Mouse (Mus musculus): Measurements from ENCODE around the gene Gcnt7. TPM values are rescaled to one million over a fixed set of nuclear protein-coding genes. Genes with fewer than 3 reads are reported as not detected.

Gcnt7 gene
- total RNA-seq, 2 experiments from 2014 or later = not detected

DNA sequence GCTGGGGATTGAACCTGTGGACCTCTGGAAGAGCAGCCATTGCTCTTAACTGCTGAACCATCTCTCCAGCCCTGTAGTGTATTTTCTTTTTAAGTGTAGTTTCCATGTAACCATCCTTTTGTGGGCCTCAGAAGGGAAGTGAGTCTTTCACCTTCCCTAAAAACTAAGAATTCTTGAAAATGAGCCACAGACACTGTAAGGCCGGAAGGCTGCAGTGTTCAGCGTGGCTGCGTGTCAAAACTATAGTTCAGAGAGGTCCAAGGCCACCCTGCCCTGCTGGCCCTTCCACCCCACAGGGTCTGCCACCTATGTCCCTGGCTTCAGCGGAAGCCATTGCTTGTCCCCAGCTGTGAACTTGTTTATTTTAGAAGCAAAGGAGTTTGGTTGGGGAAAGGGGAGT is 52.2 kb downstream of the Gcnt7 start:
- DNase-seq (ENCODE audit: low spot score in 2 of 2) = no peak

DNA sequence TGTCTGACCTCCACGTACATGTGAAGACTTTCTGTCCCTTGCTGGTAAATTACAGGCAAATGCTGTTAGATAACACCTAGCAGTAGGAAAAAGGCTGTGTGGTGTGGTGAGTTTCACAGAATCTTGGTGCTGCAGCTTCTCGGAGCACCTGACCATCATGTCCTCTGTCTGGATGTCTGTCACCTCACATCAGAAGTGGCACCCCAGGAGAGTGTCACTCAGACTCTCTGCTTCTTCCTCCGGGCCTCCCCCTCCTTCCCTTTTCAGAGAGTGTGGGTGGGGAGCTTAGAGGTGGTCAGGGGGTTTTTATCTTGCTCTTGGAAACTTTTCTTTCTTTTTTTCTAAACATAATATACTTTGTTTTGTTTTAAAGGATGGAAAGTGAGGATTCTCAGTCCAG is 53.4 kb downstream of the Gcnt7 start:
- DNase-seq (ENCODE audit: low spot score in 2 of 2) = no peak

DNA sequence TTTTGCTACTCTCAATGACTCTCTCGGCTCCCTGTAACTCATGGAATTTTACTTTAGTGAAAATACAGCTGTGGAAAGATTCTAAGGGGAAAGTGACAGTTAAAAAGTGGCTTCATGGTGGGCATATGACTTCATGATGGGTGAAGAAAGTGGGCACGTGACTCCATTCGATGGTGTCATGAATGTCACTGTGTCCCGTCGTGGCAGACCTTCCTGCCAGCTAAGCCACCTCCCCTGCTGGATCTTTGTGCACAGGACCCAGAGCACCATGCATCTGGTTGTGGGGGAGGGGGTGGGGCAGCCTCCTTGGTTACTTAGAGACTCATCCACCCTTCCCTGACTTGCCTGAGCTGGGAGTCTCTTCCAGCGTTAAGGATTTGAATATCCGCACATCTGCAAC is 54.2 kb downstream of the Gcnt7 start:
- DNase-seq (ENCODE audit: low spot score in 2 of 2) = no peak

DNA sequence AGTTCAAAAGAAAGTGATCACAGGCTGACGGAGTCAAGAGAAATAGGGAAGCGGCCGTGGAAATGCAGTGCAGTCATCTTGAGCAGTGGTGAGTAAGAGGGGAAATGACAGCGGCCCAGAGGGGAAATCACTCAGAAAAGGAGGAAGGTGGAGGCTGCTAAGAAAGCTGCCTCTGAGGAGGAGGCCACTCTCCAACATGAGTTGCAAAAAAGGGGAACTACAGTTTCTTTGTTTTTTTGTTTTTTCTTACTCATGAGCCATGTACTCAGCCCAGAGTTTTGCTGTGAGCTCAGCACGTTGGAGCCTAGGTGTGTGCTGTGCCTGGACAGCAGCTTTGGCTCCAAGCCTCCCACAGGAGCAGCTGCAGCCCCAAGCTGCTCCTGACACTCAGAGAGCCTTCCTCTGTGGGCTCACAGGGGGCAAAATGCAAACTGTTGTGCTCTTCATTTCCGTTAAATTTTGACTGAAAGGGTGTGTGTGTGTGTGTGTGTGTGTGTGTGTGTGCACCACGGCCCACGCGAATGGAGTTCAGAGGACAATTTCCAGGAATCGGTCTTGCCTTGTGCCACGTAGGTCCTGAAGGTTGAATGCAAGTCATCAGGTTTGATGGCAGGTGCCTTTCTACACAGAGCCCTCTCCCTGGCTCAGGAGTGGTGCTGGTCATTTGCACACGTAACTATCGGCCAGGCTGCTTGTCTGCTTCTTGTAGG is 57.1 kb downstream of the Gcnt7 start:
- no peak for DNase-seq (ENCODE audit: low spot score in 2 of 2)

Other genes starting within 250 kb of the Gcnt7 start
- gene Mc3r, start 210.1 kb downstream of the Gcnt7 start, total RNA-seq (2021) = not detected
- 10 to 100 TPM; 17.5 to 25.9 TPM for gene Fam210b, start 113.0 kb downstream of the Gcnt7 start, total RNA-seq (2021)
- gene Aurka, start 88.1 kb downstream of the Gcnt7 start, total RNA-seq (2021) = 1 to 10 TPM; 1.1 to 2.5 TPM
- 10 to 100 TPM; 33.2 to 33.4 TPM for gene Cstf1, start 87.9 kb downstream of the Gcnt7 start, total RNA-seq (2021)
- gene Cass4, start 64.8 kb downstream of the Gcnt7 start, total RNA-seq (2021) = under 1 TPM; 0.13 to 0.16 TPM
- gene Rtf2, start 18.0 kb downstream of the Gcnt7 start, total RNA-seq (2021) = 10 to 100 TPM; 75.6 to 81.7 TPM
- gene Fam209, start 13.9 kb upstream of the Gcnt7 start, total RNA-seq (2021) = not detected
- not detected for gene Tfap2c, start 91.0 kb upstream of the Gcnt7 start, total RNA-seq (2021)

Data from adrenal gland, adult 18-20 months (tissue).